Mouse (Mus musculus): ENCODE results near the gene Tmem247. TPM values are rescaled to one million over a fixed set of nuclear protein-coding genes. Genes with fewer than 3 reads are reported as not detected.
A peak's percentile ranks its signal among the peaks of the same experiment; 100 is the strongest.

Tmem247 gene
- polyA plus RNA-seq, 1 experiment from 2014 or later = not detected

- Histone ChIP-seq H3K4me1 (replicated peaks; ENCODE audit: control insufficient read depth, insufficient read depth, low read length) (no peaks in the 10 kb centered on the region), H3K9ac (ENCODE audit: low read length) (no peak overlapping the region), H3K27ac (ENCODE audit: low read depth) (no peak overlapping the region), H3K9me3 (ENCODE audit: control insufficient read depth, low read length) (no peaks in the 10 kb centered on the region), H3K27me3 (replicated peaks; ENCODE audit: control insufficient read depth, insufficient read depth, low read length) (no peaks in the 10 kb centered on the region), H3K36me3 (ENCODE audit: control insufficient read depth, insufficient read depth, low read length) (no peaks in the 10 kb centered on the region), H3K4me2 (ENCODE audit: low read length) (no peak overlapping the region), H3K4me3 (ENCODE audit: low read depth, low read length) (no peak overlapping the region)
- no peak for ATAC-seq (replicated peaks; ENCODE audit: low FRiP score, low TSS enrichment, low read depth)
- no peak for DNase-seq (ENCODE audit: low spot score)
- 41% methylated on average over 4 of the region's 4 CpGs for WGBS
Measured at GRCm38 (mm10) chr17:86946078-86946477, 28.9 kb downstream of the Tmem247 start.

- Histone ChIP-seq H3K4me1 (replicated peaks; ENCODE audit: control insufficient read depth, insufficient read depth, low read length) (no peaks in the 10 kb centered on the region), H3K27ac (ENCODE audit: low read depth) (no peak within 1 kb of the TSS), H3K4me3 (ENCODE audit: low read depth, low read length) (no peak within 1 kb of the TSS), H3K36me3 (ENCODE audit: control insufficient read depth, insufficient read depth, low read length) (no peaks in the 10 kb centered on the region), H3K4me2 (ENCODE audit: low read length) (no peak within 1 kb of the TSS), H3K27me3 (replicated peaks; ENCODE audit: control insufficient read depth, insufficient read depth, low read length) (no peaks in the 10 kb centered on the region), H3K9me3 (ENCODE audit: control insufficient read depth, low read length) (no peaks in the 10 kb centered on the region), H3K9ac (ENCODE audit: low read length) (no peak within 1 kb of the TSS)
- DNase-seq (ENCODE audit: low spot score) (no peak), ATAC-seq (replicated peaks; ENCODE audit: low FRiP score, low TSS enrichment, low read depth) (no peak)
- 81% methylated on average over 28 of the region's 28 CpGs for WGBS
Measured at GRCm38 (mm10) chr17:86947840-86948796, 31.0 kb downstream of the Tmem247 start, which contains the start of gene Atp6v1e2. Atp6v1e2 (minus strand) TSS chr17:86947897.

GRCm38 (mm10) chr17:86948801-86949200 lies 31.7 kb downstream of the Tmem247 start:
- H3K4me1 ChIP-seq (replicated peaks; ENCODE audit: control insufficient read depth, insufficient read depth, low read length) = no peaks in the 10 kb centered on the region
- no peak overlapping the region for H3K9ac ChIP-seq (ENCODE audit: low read length)
- no peak for ATAC-seq (replicated peaks; ENCODE audit: low FRiP score, low TSS enrichment, low read depth)
- no peak overlapping the region for H3K27ac ChIP-seq (ENCODE audit: low read depth)
- H3K9me3 ChIP-seq (ENCODE audit: control insufficient read depth, low read length) = no peaks in the 10 kb centered on the region
- no peaks in the 10 kb centered on the region for H3K27me3 ChIP-seq (replicated peaks; ENCODE audit: control insufficient read depth, insufficient read depth, low read length)
- no peak for DNase-seq (ENCODE audit: low spot score)
- H3K36me3 ChIP-seq (ENCODE audit: control insufficient read depth, insufficient read depth, low read length) = no peaks in the 10 kb centered on the region
- no peak overlapping the region for H3K4me2 ChIP-seq (ENCODE audit: low read length)
- H3K4me3 ChIP-seq (ENCODE audit: low read depth, low read length) = no peak overlapping the region
- 60% methylated on average over 6 of the region's 6 CpGs for WGBS

GRCm38 (mm10) chr17:86957239-86957638 lies 40.1 kb downstream of the Tmem247 start:
- no peaks in the 10 kb centered on the region for H3K36me3 ChIP-seq (ENCODE audit: control insufficient read depth, insufficient read depth, low read length)
- ATAC-seq (replicated peaks; ENCODE audit: low FRiP score, low TSS enrichment, low read depth) (no peak), DNase-seq (ENCODE audit: low spot score) (no peak)
- H3K4me3 ChIP-seq (ENCODE audit: low read depth, low read length) = no peak overlapping the region
- no peaks in the 10 kb centered on the region for H3K9me3 ChIP-seq (ENCODE audit: control insufficient read depth, low read length)
- no peak overlapping the region for H3K27ac ChIP-seq (ENCODE audit: low read depth)
- 0 out of 2 replicates have a peak, but pooled peaks cover 6% of the 10 kb centered on the region for H3K4me1 ChIP-seq (replicated peaks; ENCODE audit: control insufficient read depth, insufficient read depth, low read length)
- H3K9ac ChIP-seq (ENCODE audit: low read length) = no peak overlapping the region
- no peaks in the 10 kb centered on the region for H3K27me3 ChIP-seq (replicated peaks; ENCODE audit: control insufficient read depth, insufficient read depth, low read length)
- WGBS = 83% methylated on average over 5 of the region's 5 CpGs
- H3K4me2 ChIP-seq (ENCODE audit: low read length) = no peak overlapping the region

GRCm38 (mm10) chr17:86957968-86958367 lies 40.8 kb downstream of the Tmem247 start:
- no peaks in the 10 kb centered on the region for H3K36me3 ChIP-seq (ENCODE audit: control insufficient read depth, insufficient read depth, low read length)
- DNase-seq (ENCODE audit: low spot score) (no peak), ATAC-seq (replicated peaks; ENCODE audit: low FRiP score, low TSS enrichment, low read depth) (no peak)
- H3K27ac ChIP-seq (ENCODE audit: low read depth) = no peak overlapping the region
- H3K4me1 ChIP-seq (replicated peaks; ENCODE audit: control insufficient read depth, insufficient read depth, low read length) = 0 out of 2 replicates have a peak, but pooled peaks cover 6% of the 10 kb centered on the region
- no peaks in the 10 kb centered on the region for H3K9me3 ChIP-seq (ENCODE audit: control insufficient read depth, low read length)
- 78% methylated on average over 14 of the region's 14 CpGs for WGBS
- no peak overlapping the region for H3K9ac ChIP-seq (ENCODE audit: low read length)
- no peaks in the 10 kb centered on the region for H3K27me3 ChIP-seq (replicated peaks; ENCODE audit: control insufficient read depth, insufficient read depth, low read length)
- no peak overlapping the region for H3K4me3 ChIP-seq (ENCODE audit: low read depth, low read length)
- no peak overlapping the region for H3K4me2 ChIP-seq (ENCODE audit: low read length)

- ATAC-seq (replicated peaks; ENCODE audit: low FRiP score, low TSS enrichment, low read depth) (no peak), DNase-seq (ENCODE audit: low spot score) (no peak)
- Histone ChIP-seq H3K4me3 (ENCODE audit: low read depth, low read length) (no peak overlapping the region), H3K4me1 (replicated peaks; ENCODE audit: control insufficient read depth, insufficient read depth, low read length) (peaks cover 17% of the 10 kb centered on the region), H3K36me3 (ENCODE audit: control insufficient read depth, insufficient read depth, low read length) (no peaks in the 10 kb centered on the region), H3K9me3 (ENCODE audit: control insufficient read depth, low read length) (no peaks in the 10 kb centered on the region), H3K27ac (ENCODE audit: low read depth) (no peak overlapping the region), H3K4me2 (ENCODE audit: low read length) (peak overlapping the region; percentile 90; the same call in 1 of the 2 replicates), H3K9ac (ENCODE audit: low read length) (no peak overlapping the region), H3K27me3 (replicated peaks; ENCODE audit: control insufficient read depth, insufficient read depth, low read length) (no peaks in the 10 kb centered on the region)
- 63% methylated on average over 8 of the region's 8 CpGs for WGBS
Measured at GRCm38 (mm10) chr17:86961301-86961841, 44.2 kb downstream of the Tmem247 start.

GRCm38 (mm10) chr17:86962297-86962893 lies 45.2 kb downstream of the Tmem247 start:
- H3K9ac ChIP-seq (ENCODE audit: low read length) = peak overlapping the region; percentile 83
- H3K27me3 ChIP-seq (replicated peaks; ENCODE audit: control insufficient read depth, insufficient read depth, low read length) = no peaks in the 10 kb centered on the region
- H3K9me3 ChIP-seq (ENCODE audit: control insufficient read depth, low read length) = no peaks in the 10 kb centered on the region
- peaks cover 17% of the 10 kb centered on the region for H3K4me1 ChIP-seq (replicated peaks; ENCODE audit: control insufficient read depth, insufficient read depth, low read length)
- no peaks in the 10 kb centered on the region for H3K36me3 ChIP-seq (ENCODE audit: control insufficient read depth, insufficient read depth, low read length)
- H3K4me2 ChIP-seq (ENCODE audit: low read length) = peak overlapping the region; percentile 90
- peak overlapping the region; percentile 68 for H3K4me3 ChIP-seq (ENCODE audit: low read depth, low read length)
- peak overlapping the region; percentile 88 for H3K27ac ChIP-seq (ENCODE audit: low read depth)
- DNase-seq (ENCODE audit: low spot score) (peak; percentile 92), ATAC-seq (replicated peaks; ENCODE audit: low FRiP score, low TSS enrichment, low read depth) (peak; percentile 36)
- under 1% methylated on average over 24 of the region's 24 CpGs for WGBS

- no peaks in the 10 kb centered on the region for H3K27me3 ChIP-seq (replicated peaks; ENCODE audit: control insufficient read depth, insufficient read depth, low read length)
- peak; percentile 92 for ATAC-seq (replicated peaks; ENCODE audit: low FRiP score, low TSS enrichment, low read depth)
- H3K4me3 ChIP-seq (ENCODE audit: low read depth, low read length) = peak within 1 kb of the TSS; percentile 68
- H3K9me3 ChIP-seq (ENCODE audit: control insufficient read depth, low read length) = no peaks in the 10 kb centered on the region
- under 1% methylated on average over 73 of the region's 86 CpGs for WGBS
- H3K4me2 ChIP-seq (ENCODE audit: low read length) = peak within 1 kb of the TSS; percentile 90
- peak within 1 kb of the TSS; percentile 88 for H3K27ac ChIP-seq (ENCODE audit: low read depth)
- H3K36me3 ChIP-seq (ENCODE audit: control insufficient read depth, insufficient read depth, low read length) = no peaks in the 10 kb centered on the region
- peak; percentile 91 for DNase-seq (ENCODE audit: low spot score)
- peaks cover 17% of the 10 kb centered on the region for H3K4me1 ChIP-seq (replicated peaks; ENCODE audit: control insufficient read depth, insufficient read depth, low read length)
- peak within 1 kb of the TSS; percentile 83 for H3K9ac ChIP-seq (ENCODE audit: low read length)
Measured at GRCm38 (mm10) chr17:86962894-86963585, 45.9 kb downstream of the Tmem247 start, which contains the start of gene Rhoq. Rhoq (plus strand) TSS chr17:86963082.
